Mouse (Mus musculus): ENCODE measurements around the gene Nup93.

DNA sequence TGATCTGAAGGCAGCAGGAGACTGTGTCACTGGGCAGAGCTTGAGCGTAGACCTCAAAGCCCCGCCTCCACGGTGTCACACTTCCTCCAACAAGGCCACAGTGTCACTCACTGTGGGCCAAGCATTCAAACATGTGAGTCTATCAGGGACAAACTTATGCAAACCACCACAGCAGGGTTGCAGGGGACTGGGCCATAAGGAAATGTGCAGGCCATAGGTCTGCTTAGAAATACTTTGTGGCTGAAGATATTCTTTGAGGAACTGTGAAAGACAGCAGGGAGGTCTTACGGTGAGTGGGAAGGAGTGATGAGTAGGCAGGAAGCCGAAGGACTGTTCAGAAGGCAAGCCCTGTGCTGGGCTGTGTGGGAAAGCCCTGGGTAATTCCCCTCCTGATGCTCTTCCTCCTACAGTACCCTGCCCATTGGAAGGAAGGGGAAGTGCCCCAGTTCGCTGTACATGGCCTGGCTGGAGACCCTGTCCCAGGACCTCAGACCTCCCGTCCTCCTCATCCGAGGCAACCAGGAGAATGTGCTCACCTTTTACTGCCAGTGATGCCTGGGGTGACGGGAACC, 151.1 kb downstream of the Nup93 start:
- TF ChIP-seq EP300 (optimal IDR thresholded peaks at IDR 0.05): no peak
- TF ChIP-seq CTCF (IDR thresholded peaks at IDR 0.05; ENCODE audit: low read depth): no peak

All from stomach, postnatal 0 days (tissue).